Mouse (Mus musculus): ENCODE results near the gene Grin2d.

DNA sequence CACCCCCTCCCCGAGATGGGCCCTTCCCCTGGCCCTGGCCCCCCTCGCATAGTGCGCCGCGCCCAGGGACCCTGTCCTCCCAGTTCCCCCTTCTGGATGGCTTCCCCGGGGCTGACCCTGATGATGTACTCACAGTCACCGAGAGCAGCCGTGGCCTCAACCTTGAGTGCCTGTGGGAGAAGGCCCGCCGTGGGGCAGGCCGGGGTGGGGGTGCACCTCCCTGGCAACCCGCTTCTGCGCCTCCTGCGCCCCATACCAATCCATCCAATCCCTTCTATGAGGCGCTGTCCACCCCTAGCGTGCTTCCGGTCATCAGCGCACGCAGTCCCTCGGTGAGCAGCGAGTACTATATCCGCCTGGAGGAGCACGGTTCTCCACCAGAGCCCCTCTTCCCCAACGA is 84.9 kb downstream of the Grin2d start:
- no peak for TF ChIP-seq CTCF (IDR thresholded peaks at IDR 0.05; ENCODE audit: low read depth, low read length)
- no peak for TF ChIP-seq POLR2A (IDR thresholded peaks at IDR 0.05; ENCODE audit: borderline replicate concordance, low read depth, low read length)

All from bone marrow macrophage, adult 2 months (primary cell).